ENCODE assay signal across 8 mouse cellular contexts in the genomic region with DNA sequence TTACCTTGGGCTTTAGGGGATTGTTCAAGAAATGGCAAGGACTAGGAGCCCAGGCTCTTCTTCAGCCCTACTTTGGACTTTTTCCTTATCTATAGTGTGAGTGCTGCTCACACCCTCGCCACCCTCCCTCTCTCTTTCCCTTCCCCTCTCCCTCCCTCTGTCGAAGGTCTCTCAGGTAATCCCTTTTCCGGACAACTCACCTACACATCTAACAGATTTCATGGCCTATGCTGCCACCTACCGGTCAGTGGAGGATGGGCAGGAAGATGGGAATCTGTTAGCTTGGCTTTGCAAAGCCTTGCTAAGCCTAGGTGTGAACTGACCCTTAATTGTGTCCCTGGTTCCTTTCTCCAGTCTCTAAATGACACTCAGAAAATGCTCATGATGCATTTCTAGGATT. TPM values are rescaled to one million over a fixed set of nuclear protein-coding genes. Genes with fewer than 3 reads are reported as not detected.
DNase-seq lines count a peak whose midpoint lies in the region; ATAC-seq and TF ChIP-seq lines count a peak whose summit lies in the region.

No protein-coding gene starts in this region.

- no peaks in the 10 kb centered on the region for H3K9me3 ChIP-seq in ES-E14 (ENCODE audit: control insufficient read depth, insufficient read depth, low read depth, low read length)
- no peaks in the 10 kb centered on the region for H3K9me3 ChIP-seq in lung, postnatal 0 days (ENCODE audit: low read length)

- no peaks in the 10 kb centered on the region for H3K27me3 ChIP-seq in kidney, adult 2 months (replicated peaks; ENCODE audit: control insufficient read depth, insufficient read depth, low read length)
- H3K27me3 ChIP-seq in lung, postnatal 0 days (replicated peaks; ENCODE audit: insufficient read depth, low read length): no peaks in the 10 kb centered on the region

- no peak overlapping the region for H3K27ac ChIP-seq in ES-E14 (ENCODE audit: insufficient read depth, low read depth, low read length, poor library complexity, severe bottlenecking)
- H3K27ac ChIP-seq in kidney, adult 2 months (ENCODE audit: insufficient read depth, low read depth, low read length): no peak overlapping the region
- H3K27ac ChIP-seq in lung, postnatal 0 days (ENCODE audit: low read length): no peak overlapping the region

- WGBS in kidney, adult 2 months: 4% methylated on average over 4 of the region's 4 CpGs
- WGBS in lung, postnatal 0 days: 7% methylated on average over 4 of the region's 4 CpGs

- H3K4me3 ChIP-seq in ES-E14 (ENCODE audit: insufficient read depth in 1 of 2, low read depth in 1 of 2, low read length in 2 of 2, poor library complexity in 1 of 2, severe bottlenecking in 1 of 2): peak overlapping the region in 1 of 2 experiments; percentile 24; a peak in 2 of 4 replicates
- H3K4me3 ChIP-seq in kidney, adult 2 months (ENCODE audit: insufficient read depth, low read depth, low read length): no peak overlapping the region
- no peak overlapping the region for H3K4me3 ChIP-seq in lung, postnatal 0 days (ENCODE audit: low read depth, low read length)

- TF ChIP-seq EP300 in lung, postnatal 0 days (IDR thresholded peaks at IDR 0.05): no peak

- TF ChIP-seq POLR2A in kidney, adult 2 months (IDR thresholded peaks at IDR 0.05; ENCODE audit: low read depth, low read length): no peak

- in situ Hi-C loops in ES-E14 (cut with MboI; ENCODE audit: low sequenced_read_pairs in 2 of 2, unreplicated experiment in 2 of 2): loop anchor here in 1 of 2 experiments (5.0 kb wide), 1 partner anchor 50 kb away; a partner anchor contains a TSS

- ATAC-seq in lung, postnatal 0 days: no peak

- peak; percentile 97 for TF ChIP-seq CTCF in kidney, adult 2 months (conservative IDR thresholded peaks at IDR 0.05; ENCODE audit: insufficient read depth, insufficient read length, low read depth, low read length)
- TF ChIP-seq CTCF in lung, postnatal 0 days (IDR thresholded peaks at IDR 0.05): peak; percentile 97

- peaks cover 0 to 44% of the 10 kb centered on the region in 2 experiments; a peak in 2 of 4 replicates for H3K4me1 ChIP-seq in ES-E14 (ENCODE audit: control insufficient read depth in 2 of 2, insufficient read depth in 2 of 2, low read length in 2 of 2, poor library complexity in 1 of 2)
- peaks cover 21% of the 10 kb centered on the region for H3K4me1 ChIP-seq in kidney, adult 2 months (ENCODE audit: control insufficient read depth, insufficient read depth, low read length)
- peaks cover 26% of the 10 kb centered on the region for H3K4me1 ChIP-seq in lung, postnatal 0 days (ENCODE audit: insufficient read depth, low read depth, low read length)

- H3K36me3 ChIP-seq in ES-E14 (ENCODE audit: control insufficient read depth, insufficient read depth, low read length, poor library complexity, severe bottlenecking): peaks cover 10% of the 10 kb centered on the region; the same call in 1 of the 2 replicates
- H3K36me3 ChIP-seq in kidney, adult 2 months (ENCODE audit: control insufficient read depth, insufficient read depth, low read length): no peaks in the 10 kb centered on the region; the same call in 1 of the 2 replicates
- peaks cover 16% of the 10 kb centered on the region for H3K36me3 ChIP-seq in lung, postnatal 0 days (ENCODE audit: insufficient read depth, low read length)

- H3K9ac ChIP-seq in ES-E14 (ENCODE audit: insufficient read depth, low read depth, low read length, poor library complexity, severe bottlenecking): no peak overlapping the region
- H3K9ac ChIP-seq in lung, postnatal 0 days (replicated peaks; ENCODE audit: low read depth): no peak overlapping the region

- no peak overlapping the region; the same call in 1 of the 2 replicates for H3K4me2 ChIP-seq in lung, postnatal 0 days (replicated peaks; ENCODE audit: low read depth, low read length)

- DNase-seq in 3T3-L1 (ENCODE audit: low read depth, low spot score) (peak; percentile 89), ES-E14 (ENCODE audit: low read depth, low spot score) (peak; percentile 90)
- DNase-seq in cerebellum, postnatal 10 days: peak; percentile 93 to 95
- DNase-seq in frontal cortex, postnatal 36 days (ENCODE audit: low spot score in 2 of 2): peak; percentile 80 to 84
- peak; percentile 92 for DNase-seq in kidney, adult 2 months
- peak; percentile 84 for DNase-seq in lung, postnatal 0 days (ENCODE audit: low spot score)
- peak; percentile 89 for DNase-seq in retina, adult 2 months (ENCODE audit: low read depth, low spot score)
- peak; percentile 89 for DNase-seq in urinary bladder, postnatal 14 days (ENCODE audit: low spot score)

TF ChIP-seq in ES-E14, 5 proteins besides CTCF, POLR2A, EP300 and RAD21:
- TF ChIP-seq ZC3H11A (IDR thresholded peaks at IDR 0.05; ENCODE audit: borderline replicate concordance, low read depth, low read length) (peak; percentile 89), HCFC1 (IDR thresholded peaks at IDR 0.05; ENCODE audit: borderline replicate concordance, insufficient read depth, low read length) (no peak)
TF ChIP-seq in ES-E14: peak in this region for 1.

RNA-seq across cellular contexts. Expression of a gene that starts 19.4 kb away (rescaled TPM):
- 4.9 and 6.7 TPM in 2 replicates for total RNA-seq in ES-E14 (2012; rRNA removed)
- 23.1 and 25.1 TPM in 2 replicates for polyA plus RNA-seq in kidney, adult 2 months (2012; rRNA removed)
- 10.7 and 12.3 TPM in 2 replicates for polyA plus RNA-seq in lung, postnatal 0 days (2015; fragmentation: Nextera tagmentation; extraction: Ambion mirVana)

RNA-seq across cellular contexts. Expression of a gene that starts 47.2 kb away (rescaled TPM):
- 0.31 and 1.1 TPM in 2 replicates for total RNA-seq in ES-E14 (2012; rRNA removed)
- 9.0 and 11.6 TPM in 2 replicates for polyA plus RNA-seq in kidney, adult 2 months (2012; rRNA removed)
- polyA plus RNA-seq in lung, postnatal 0 days (2015; fragmentation: Nextera tagmentation; extraction: Ambion mirVana): 2.2 and 2.3 TPM in 2 replicates

RNA-seq across cellular contexts. Expression of a gene that starts 59.7 kb away (rescaled TPM):
- 0.21 and 0.31 TPM in 2 replicates for total RNA-seq in ES-E14 (2012; rRNA removed)
- 0.20 and 4.0 TPM in 2 replicates for polyA plus RNA-seq in kidney, adult 2 months (2012; rRNA removed)
- polyA plus RNA-seq in lung, postnatal 0 days (2015; fragmentation: Nextera tagmentation; extraction: Ambion mirVana): 0.17 TPM in 2 replicates
